Mouse (Mus musculus): ENCODE data around the gene Adamts3. TPM values are rescaled to one million over a fixed set of nuclear protein-coding genes. Genes with fewer than 3 reads are reported as not detected.

Adamts3 gene
- not detected for polyA plus RNA-seq (2017; shearing (Covaris generic))

GRCm38 (mm10) chr5:89883051-89883907 lies at the start of gene Adamts3:
Adamts3 (minus strand) TSS chr5:89883334.

Measured in effector memory CD4-positive, alpha-beta T cell, adult 7 months (primary cell).